Mouse (Mus musculus) neural tube, embryonic 11.5 days (tissue): ENCODE data around the gene Gm6993. TPM values are rescaled to one million over a fixed set of nuclear protein-coding genes. Genes with fewer than 3 reads are reported as not detected.

Experiments used
- ATAC-seq: fragments of 200-750 bp; cut with Nextera tagmentation; 2 replicates; pipeline ENCODE4 v1.8.0; 2017; ENCODE audit warnings: moderate number of reproducible peaks, mild to moderate bottlenecking, moderate TSS enrichment, moderate library complexity; ENCODE audit not compliant: insufficient read depth, low FRiP score, low TSS enrichment
- DNase-seq: peaks from one replicate; pipeline ENCODE4 v3.0.0-alpha.2; 2015; ENCODE audit warnings: low spot score
- H3K27ac ChIP-seq: fragments of 300-500 bp; sonication (generic); 2 replicates; pipeline ENCODE4 v1.5.1; 2014; ENCODE audit warnings: low read depth, mild to moderate bottlenecking, low read length
- H3K27me3 ChIP-seq: fragments of 300-500 bp; sonication (generic); 2 replicates; pipeline ENCODE4 v1.6.1; 2014; ENCODE audit warnings: mild to moderate bottlenecking, low read length, mixed read lengths; ENCODE audit not compliant: control insufficient read depth, insufficient read depth
- H3K36me3 ChIP-seq: fragments of 300-500 bp; sonication (generic); 2 replicates; pipeline ENCODE4 v1.6.1; 2014; ENCODE audit warnings: mild to moderate bottlenecking, low read length, moderate library complexity, mixed read lengths; ENCODE audit not compliant: control insufficient read depth, insufficient read depth
- H3K4me1 ChIP-seq: fragments of 300-500 bp; sonication (generic); 2 replicates; pipeline ENCODE4 v1.6.1; 2014; ENCODE audit warnings: low read length, mixed read lengths; ENCODE audit not compliant: control insufficient read depth, insufficient read depth
- H3K4me2 ChIP-seq: fragments of 300-500 bp; sonication (generic); 2 replicates; pipeline ENCODE4 v1.6.1; 2014; ENCODE audit warnings: low read depth, mild to moderate bottlenecking, moderate library complexity
- H3K4me3 ChIP-seq: fragments of 300-500 bp; sonication (generic); 2 replicates; pipeline ENCODE4 v1.5.1; 2014; ENCODE audit warnings: low read depth, low read length
- H3K9ac ChIP-seq: fragments of 300-500 bp; sonication (generic); 2 replicates; pipeline ENCODE4 v1.6.1; 2014; ENCODE audit warnings: mild to moderate bottlenecking, low read length
- H3K9me3 ChIP-seq: fragments of 300-500 bp; sonication (generic); 2 replicates; pipeline ENCODE4 v1.6.1; 2016; ENCODE audit warnings: low read length; ENCODE audit not compliant: control insufficient read depth
- WGBS: fragments of 180-500 bp; shearing (Covaris S2); extraction: QIAGEN DNeasy Blood & Tissue Kit; methylation state at CpG from one replicate; pipeline ENCODE4 v1.1.7; 2014; 5-methylcytosine and 5-hydroxymethylcytosine counted together
- polyA plus RNA-seq: library from polyadenylated mRNA; unstranded; fragments of >200 nt; fragmentation: Nextera tagmentation; extraction: Ambion mirVana; gene quantifications from 2 replicates; pipeline ENCODE4 v1.2.1, GENCODE M21; 2014

Gm6993 gene
- polyA plus RNA-seq, 1 experiment from 2014 or later, result not detected

DNA sequence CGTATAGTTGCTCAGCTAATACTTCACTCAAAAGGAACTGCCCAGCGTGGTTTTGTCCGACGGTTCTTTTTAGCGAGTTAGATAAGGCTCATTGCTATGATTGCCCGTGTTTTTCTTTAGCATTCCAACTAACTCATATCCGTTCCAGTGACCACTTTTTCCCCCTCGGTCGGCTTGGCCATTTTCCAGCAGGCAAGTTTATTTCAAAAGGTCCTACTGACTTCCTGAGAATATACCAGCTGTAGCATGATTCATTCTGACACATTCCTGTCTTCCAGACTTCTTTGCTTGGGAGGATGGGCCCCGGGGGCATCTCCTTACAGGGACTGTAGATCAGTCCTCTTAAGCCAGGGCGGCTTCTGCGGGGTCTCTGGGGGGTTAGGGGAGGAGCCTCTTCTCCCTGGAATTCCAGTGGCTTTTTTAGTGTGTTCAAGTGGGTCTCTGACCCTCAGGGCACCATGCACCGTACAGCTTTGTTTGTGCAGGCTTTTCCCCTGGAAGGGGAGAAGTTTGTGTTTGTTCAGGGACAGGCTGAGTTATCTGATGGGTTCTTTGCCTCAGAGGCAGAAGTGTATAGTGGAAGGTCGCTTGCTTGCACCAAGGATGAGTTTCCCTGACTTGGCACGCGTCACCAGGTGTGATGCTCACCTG is 30.9 kb downstream of the Gm6993 start:
- H3K9ac ChIP-seq, result no peak overlapping the region
- H3K27me3 ChIP-seq, result peaks cover 10% of the 10 kb centered on the region
- peaks cover 11% of the 10 kb centered on the region for H3K4me1 ChIP-seq
- DNase-seq, result peak; percentile 57
- H3K9me3 ChIP-seq, result no peaks in the 10 kb centered on the region
- ATAC-seq, result no peak
- no peak overlapping the region for H3K4me3 ChIP-seq
- WGBS, result 44% methylated on average over 16 of the region's 16 CpGs
- H3K4me2 ChIP-seq, result no peak overlapping the region
- H3K27ac ChIP-seq, result 0 out of 2 replicates have a peak overlapping the region, but pooled peaks have one; percentile 3
- H3K36me3 ChIP-seq, result no peaks in the 10 kb centered on the region

DNA sequence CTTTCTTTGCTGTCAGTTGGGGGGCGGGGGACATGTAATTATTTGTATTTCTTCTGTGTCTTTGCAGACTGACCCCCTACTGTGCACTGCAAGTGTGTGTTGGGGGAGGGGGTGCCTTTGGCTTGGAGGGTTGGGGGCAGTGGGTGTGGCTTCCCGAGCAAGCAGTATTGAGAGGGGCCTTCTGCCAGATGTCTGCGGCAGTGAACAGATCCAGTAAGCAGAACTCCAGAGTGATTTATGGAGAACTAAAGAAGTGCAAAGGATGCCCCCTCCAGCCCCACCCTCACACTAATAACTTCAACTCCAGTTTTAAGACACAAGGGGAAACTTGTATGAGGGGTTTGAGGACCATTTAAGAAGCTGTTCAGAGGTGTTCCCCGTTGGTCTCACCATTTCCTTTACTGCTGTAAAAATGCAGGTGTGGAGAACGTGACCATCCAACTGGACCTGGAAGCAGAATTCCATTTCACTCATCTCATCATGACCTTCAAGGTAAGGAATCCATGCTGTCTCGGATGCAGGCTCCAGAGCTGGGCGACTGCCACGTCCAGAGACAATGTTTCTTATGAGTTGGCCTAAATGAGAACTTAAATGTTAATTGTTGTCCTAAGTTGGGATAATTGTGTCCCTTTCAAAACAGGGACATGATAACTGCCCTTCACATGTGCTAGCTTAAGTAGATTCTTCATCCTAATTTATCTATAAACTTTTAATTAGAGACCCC is 31.6 kb downstream of the Gm6993 start:
- Histone ChIP-seq H3K27me3 (peaks cover 3% of the 10 kb centered on the region), H3K4me2 (no peak overlapping the region), H3K4me3 (no peak overlapping the region), H3K9me3 (no peaks in the 10 kb centered on the region), H3K9ac (no peak overlapping the region), H3K27ac (no peak overlapping the region), H3K4me1 (peaks cover 11% of the 10 kb centered on the region), H3K36me3 (no peaks in the 10 kb centered on the region)
- ATAC-seq (no peak), DNase-seq (no peak)
- WGBS, result 55% methylated on average over 8 of the region's 8 CpGs

DNA sequence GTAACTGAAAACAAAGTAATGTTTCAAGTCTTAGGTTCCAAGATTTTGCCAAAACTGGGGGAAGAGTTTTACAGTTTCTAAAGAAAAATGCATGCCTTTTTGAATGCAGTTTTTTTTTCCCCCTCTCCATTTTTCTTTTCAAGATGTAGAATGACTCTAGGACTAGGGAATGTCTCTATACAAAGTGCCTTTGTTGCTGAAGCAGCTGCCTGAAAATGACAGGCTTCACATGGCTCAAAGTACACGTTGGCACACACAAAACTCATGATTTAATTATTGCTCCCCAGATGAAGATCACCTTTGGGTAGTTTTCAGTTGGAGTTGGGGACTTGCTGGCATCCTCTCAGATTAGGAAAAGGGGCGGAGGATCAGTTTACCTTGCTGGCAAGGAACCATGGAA is 32.3 kb downstream of the Gm6993 start:
- 83% methylated on average over 2 of the region's 2 CpGs for WGBS

DNA sequence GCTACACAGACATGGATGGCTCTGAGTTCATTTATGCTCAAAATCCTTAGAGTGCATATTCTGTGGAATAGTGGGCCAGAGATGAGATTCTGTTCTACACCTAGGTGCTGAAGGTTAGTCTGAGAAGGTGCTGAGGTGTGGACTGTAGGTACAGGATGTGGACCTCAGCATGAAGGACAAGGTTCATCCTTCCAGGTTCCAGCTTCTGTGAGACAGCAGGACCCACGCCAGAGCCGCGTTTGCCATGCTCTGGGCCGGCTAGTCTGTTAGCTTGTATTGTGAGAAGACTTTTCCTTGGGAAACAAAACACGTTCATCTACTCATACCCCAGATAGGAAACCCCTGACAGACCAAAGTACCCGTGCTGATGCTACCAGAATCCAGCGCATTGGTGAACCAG is 33.1 kb downstream of the Gm6993 start:
- H3K4me1 ChIP-seq, result peaks cover 11% of the 10 kb centered on the region
- no peak overlapping the region for H3K9ac ChIP-seq
- H3K4me2 ChIP-seq, result no peak overlapping the region
- no peaks in the 10 kb centered on the region for H3K36me3 ChIP-seq
- DNase-seq (no peak), ATAC-seq (no peak)
- WGBS, result 92% methylated on average over 7 of the region's 7 CpGs
- H3K4me3 ChIP-seq, result no peak overlapping the region
- no peak overlapping the region for H3K27ac ChIP-seq
- H3K27me3 ChIP-seq, result no peaks in the 10 kb centered on the region
- H3K9me3 ChIP-seq, result no peaks in the 10 kb centered on the region

More for the DNA sequence above, 32.3 kb downstream of the Gm6993 start:
- no peak overlapping the region for H3K4me2 ChIP-seq
- H3K9me3 ChIP-seq, result no peaks in the 10 kb centered on the region
- no peak overlapping the region for H3K4me3 ChIP-seq
- H3K27ac ChIP-seq, result no peak overlapping the region
- peaks cover 11% of the 10 kb centered on the region for H3K4me1 ChIP-seq
- ATAC-seq, result no peak
- DNase-seq, result no peak
- no peak overlapping the region for H3K9ac ChIP-seq
- H3K27me3 ChIP-seq, result no peaks in the 10 kb centered on the region
- no peaks in the 10 kb centered on the region for H3K36me3 ChIP-seq

DNA sequence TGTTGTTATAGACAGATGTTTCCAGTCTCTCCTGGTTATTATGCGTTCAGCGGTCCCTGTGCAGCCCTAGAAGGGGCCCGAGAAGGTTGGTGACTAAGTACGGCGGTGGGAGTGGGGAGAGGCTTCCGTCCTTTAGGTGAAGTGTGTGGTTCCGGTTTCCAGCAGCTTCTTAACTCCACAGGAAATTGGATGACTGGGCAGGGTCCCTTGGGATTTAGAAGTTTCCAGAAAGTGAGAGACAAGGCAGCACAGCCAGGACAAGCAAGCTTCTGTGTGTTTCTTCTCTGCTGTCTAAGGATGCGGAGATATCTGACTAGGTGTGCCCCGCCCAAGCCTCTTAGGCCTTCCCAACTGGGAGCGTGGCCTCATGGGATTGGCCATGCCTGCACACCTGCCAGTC is 34.8 kb downstream of the Gm6993 start:
- 91% methylated on average over 10 of the region's 10 CpGs for WGBS
- no peak overlapping the region for H3K9ac ChIP-seq
- no peaks in the 10 kb centered on the region for H3K9me3 ChIP-seq
- no peak overlapping the region for H3K4me3 ChIP-seq
- no peak for ATAC-seq
- no peak overlapping the region for H3K27ac ChIP-seq
- no peak for DNase-seq
- no peaks in the 10 kb centered on the region for H3K27me3 ChIP-seq
- H3K4me1 ChIP-seq, result peaks cover 6% of the 10 kb centered on the region
- H3K36me3 ChIP-seq, result no peaks in the 10 kb centered on the region
- no peak overlapping the region for H3K4me2 ChIP-seq

DNA sequence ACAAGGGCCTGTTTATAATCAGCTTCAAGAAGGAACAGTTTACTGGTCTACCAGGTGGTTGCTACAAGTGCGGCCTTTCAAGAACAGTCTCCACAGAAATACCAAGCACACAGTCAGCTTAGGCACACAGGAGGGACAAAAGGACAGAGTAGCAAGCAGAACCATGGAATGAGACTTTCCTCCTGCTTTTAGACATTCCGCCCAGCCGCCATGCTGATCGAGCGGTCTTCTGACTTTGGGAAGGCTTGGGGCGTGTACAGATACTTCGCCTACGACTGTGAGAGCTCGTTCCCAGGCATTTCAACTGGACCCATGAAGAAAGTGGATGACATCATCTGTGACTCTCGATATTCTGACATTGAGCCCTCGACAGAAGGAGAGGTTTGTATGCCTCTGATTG is 37.7 kb downstream of the Gm6993 start:
- Histone ChIP-seq H3K4me2 (no peak overlapping the region), H3K9me3 (no peaks in the 10 kb centered on the region), H3K4me3 (no peak overlapping the region), H3K4me1 (no peaks in the 10 kb centered on the region), H3K9ac (no peak overlapping the region), H3K27me3 (no peaks in the 10 kb centered on the region), H3K36me3 (no peaks in the 10 kb centered on the region), H3K27ac (no peak overlapping the region)
- no peak for DNase-seq
- ATAC-seq, result no peak
- 97% methylated on average over 11 of the region's 11 CpGs for WGBS

DNA sequence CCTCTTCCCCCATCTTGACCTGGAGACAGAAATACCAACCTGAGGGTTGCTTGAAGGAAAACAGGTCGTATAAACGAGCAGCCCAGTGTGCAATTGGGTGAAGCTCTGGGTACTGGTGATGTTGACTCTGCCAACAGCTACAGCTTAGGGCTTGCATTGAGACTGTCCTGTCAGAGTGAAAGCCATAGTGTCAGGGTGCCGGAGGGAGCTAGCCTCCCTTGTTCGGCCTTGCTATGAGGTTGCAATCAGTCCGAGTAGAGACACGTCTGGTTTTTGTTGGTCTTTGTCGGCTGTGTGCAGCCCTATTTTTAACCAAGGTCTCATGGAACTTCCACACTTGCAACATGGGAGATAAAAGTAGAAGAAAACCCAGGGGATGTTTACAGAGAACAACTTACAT is 39.7 kb downstream of the Gm6993 start:
- 86% methylated on average over 7 of the region's 7 CpGs for WGBS
- Histone ChIP-seq H3K4me2 (no peak overlapping the region), H3K4me1 (no peaks in the 10 kb centered on the region), H3K4me3 (no peak overlapping the region), H3K9ac (no peak overlapping the region), H3K27ac (no peak overlapping the region), H3K27me3 (no peaks in the 10 kb centered on the region), H3K36me3 (no peaks in the 10 kb centered on the region), H3K9me3 (no peaks in the 10 kb centered on the region)
- DNase-seq, result no peak
- no peak for ATAC-seq

DNA sequence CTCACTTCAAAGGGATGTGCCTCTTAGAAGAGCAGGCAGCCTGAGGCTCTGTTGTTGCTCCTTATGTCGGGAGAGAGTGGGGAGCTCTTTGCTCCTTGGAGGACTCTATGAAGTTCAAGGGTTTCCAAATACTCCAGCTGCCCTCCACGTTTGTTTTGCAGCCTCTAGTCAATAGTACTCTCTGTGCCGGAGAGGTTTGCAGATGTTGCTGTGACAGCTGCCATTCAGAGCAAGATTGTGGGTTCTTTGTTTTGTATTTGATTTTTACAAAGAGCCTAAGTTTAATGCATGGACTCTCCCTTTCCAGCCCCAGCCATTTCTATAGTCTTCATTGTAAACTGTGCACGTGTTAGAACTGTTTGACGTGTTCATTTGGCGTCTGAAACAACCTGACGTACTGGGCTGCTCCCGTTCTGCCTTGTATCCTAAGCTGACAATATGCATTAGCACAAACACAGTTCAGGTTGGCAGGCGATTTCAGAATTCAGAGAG is 40.6 kb downstream of the Gm6993 start:
- WGBS, result 78% methylated on average over 9 of the region's 9 CpGs
- Histone ChIP-seq H3K4me3 (no peak overlapping the region), H3K4me1 (no peaks in the 10 kb centered on the region), H3K27me3 (no peaks in the 10 kb centered on the region), H3K9ac (no peak overlapping the region), H3K36me3 (no peaks in the 10 kb centered on the region; the same call in 1 of the 2 replicates), H3K4me2 (no peak overlapping the region), H3K9me3 (no peaks in the 10 kb centered on the region), H3K27ac (no peak overlapping the region)
- no peak for ATAC-seq
- no peak for DNase-seq

DNA sequence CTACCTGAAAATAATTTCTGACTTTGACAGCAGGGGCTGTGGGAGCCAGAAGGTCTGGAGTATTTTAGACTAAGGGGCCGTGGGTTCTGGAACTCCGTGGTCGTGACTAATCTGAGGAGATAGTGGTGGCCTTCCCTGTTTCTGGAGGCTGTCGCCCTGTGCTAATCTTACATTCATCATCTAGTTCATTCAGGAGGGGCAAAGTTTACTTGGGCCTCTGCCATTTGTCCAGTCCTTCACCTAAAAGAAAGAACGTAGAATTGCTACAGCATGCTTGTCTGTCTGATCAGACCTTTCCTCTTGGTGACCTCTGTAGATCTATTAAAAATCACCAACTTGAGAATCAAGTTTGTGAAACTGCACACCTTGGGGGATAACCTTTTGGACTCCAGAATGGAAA is 41.7 kb downstream of the Gm6993 start:
- Histone ChIP-seq H3K36me3 (no peaks in the 10 kb centered on the region; the same call in 1 of the 2 replicates), H3K4me3 (no peak overlapping the region), H3K27me3 (no peaks in the 10 kb centered on the region), H3K9me3 (no peaks in the 10 kb centered on the region), H3K4me2 (no peak overlapping the region), H3K4me1 (no peaks in the 10 kb centered on the region), H3K9ac (no peak overlapping the region), H3K27ac (no peak overlapping the region)
- DNase-seq (no peak), ATAC-seq (no peak)
- 87% methylated on average over 5 of the region's 5 CpGs for WGBS
